Mouse (Mus musculus) liver, postnatal 0 days (tissue): ENCODE measurements at regions not wholly inside any gene's neighbourhood (a gene's known extent, or its start where the extent isn't known, plus 50 kb on each side); places are given as distances from the start of the nearest gene placed in this dataset.

ENCODE experiments used
- ATAC-seq: fragments of 200-750 bp; cut with Nextera tagmentation; 2 replicates; pipeline ENCODE4 v1.8.0; 2017; ENCODE audit warnings: mild to moderate bottlenecking, moderate library complexity
- DNase-seq: peaks from one replicate; pipeline ENCODE4 v3.0.0-alpha.2; 2016
- H3K27ac ChIP-seq: fragments of 300-500 bp; sonication (generic); 2 replicates; pipeline ENCODE4 v1.5.1; 2014; ENCODE audit warnings: antibody characterized with exemption, moderate library complexity, mild to moderate bottlenecking, low read depth
- H3K27me3 ChIP-seq: fragments of 300-500 bp; sonication (generic); 2 replicates; pipeline ENCODE4 v1.6.1; 2014; ENCODE audit warnings: low read length, control low read depth, mixed read lengths; ENCODE audit not compliant: insufficient read depth
- H3K36me3 ChIP-seq: fragments of 300-500 bp; sonication (generic); replicated peaks from 2 replicates; pipeline ENCODE4 v1.6.1; 2014; ENCODE audit warnings: mild to moderate bottlenecking, control low read depth, low read length, moderate library complexity, mixed read lengths; ENCODE audit not compliant: insufficient read depth
- H3K4me1 ChIP-seq: fragments of 300-500 bp; sonication (generic); 2 replicates; pipeline ENCODE4 v1.6.1; 2014; ENCODE audit warnings: antibody characterized with exemption, mild to moderate bottlenecking, control low read depth; ENCODE audit not compliant: insufficient read depth
- H3K4me2 ChIP-seq: fragments of 300-500 bp; sonication (generic); 2 replicates; pipeline ENCODE4 v1.6.1; 2014; ENCODE audit warnings: low read depth, mild to moderate bottlenecking, low read length, moderate library complexity, mixed read lengths
- H3K4me3 ChIP-seq: fragments of 300-500 bp; sonication (generic); 2 replicates; pipeline ENCODE4 v1.5.1; 2014; ENCODE audit warnings: low read depth, low read length
- H3K9ac ChIP-seq: fragments of 300-500 bp; sonication (generic); replicated peaks from 2 replicates; pipeline ENCODE4 v1.6.1; 2014; ENCODE audit warnings: mild to moderate bottlenecking, moderate library complexity
- H3K9me3 ChIP-seq: fragments of 300-500 bp; sonication (generic); 2 replicates; pipeline ENCODE4 v1.6.1; 2016; ENCODE audit warnings: mild to moderate bottlenecking, control low read depth, low read length, mixed read lengths
- CTCF ChIP-seq: sonication (generic); IDR thresholded peaks from 2 replicates; pipeline ENCODE4 v1.5.1; 2016; ENCODE audit warnings: antibody characterized with exemption, low read depth
- EP300 ChIP-seq: IDR thresholded peaks from 2 replicates; pipeline ENCODE4 v1.6.1; 2016; ENCODE audit warnings: antibody characterized with exemption, low read depth, mild to moderate bottlenecking
- WGBS: fragments of 180-500 bp; shearing (Covaris S2); extraction: QIAGEN DNeasy Blood & Tissue Kit; methylation state at CpG from one replicate; pipeline ENCODE4 v1.1.7; 2014; ENCODE audit not compliant: insufficient replicate concordance; 5-methylcytosine and 5-hydroxymethylcytosine counted together

- H3K4me1 ChIP-seq: no peaks in the 10 kb centered on the region
- no peaks in the 10 kb centered on the region for H3K36me3 ChIP-seq
- no peaks in the 10 kb centered on the region for H3K9me3 ChIP-seq
- no peak overlapping the region for H3K4me2 ChIP-seq
- DNase-seq: no peak
- H3K9ac ChIP-seq: no peak overlapping the region
- WGBS: 85% methylated on average over 2 of the region's 2 CpGs
- no peak overlapping the region for H3K4me3 ChIP-seq
- no peak overlapping the region for H3K27ac ChIP-seq
- TF ChIP-seq EP300: no peak
- no peak for TF ChIP-seq CTCF
- no peaks in the 10 kb centered on the region for H3K27me3 ChIP-seq
- ATAC-seq: no peak
Measured at GRCm38 (mm10) chr10:45813804-45814203, 236.2 kb downstream of the Hace1 start.

- H3K4me1 ChIP-seq: no peaks in the 10 kb centered on the region
- H3K4me3 ChIP-seq: no peak overlapping the region
- 65% methylated on average over 4 of the region's 4 CpGs for WGBS
- DNase-seq: no peak
- no peak for ATAC-seq
- no peak overlapping the region for H3K9ac ChIP-seq
- no peak overlapping the region for H3K4me2 ChIP-seq
- no peaks in the 10 kb centered on the region for H3K36me3 ChIP-seq
- H3K27me3 ChIP-seq: no peaks in the 10 kb centered on the region
- H3K27ac ChIP-seq: no peak overlapping the region
- no peaks in the 10 kb centered on the region for H3K9me3 ChIP-seq
- TF ChIP-seq EP300: no peak
- no peak for TF ChIP-seq CTCF
Measured at GRCm38 (mm10) chr10:45816679-45817078, 239.1 kb downstream of the Hace1 start.

GRCm38 (mm10) chr10:45820986-45821655, 243.5 kb downstream of the Hace1 start:
- Histone ChIP-seq H3K27me3 (no peaks in the 10 kb centered on the region), H3K27ac (no peak overlapping the region), H3K4me1 (no peaks in the 10 kb centered on the region), H3K36me3 (no peaks in the 10 kb centered on the region), H3K4me3 (no peak overlapping the region), H3K4me2 (0 out of 2 replicates have a peak overlapping the region, but pooled peaks have one; percentile 4), H3K9ac (no peak overlapping the region), H3K9me3 (no peaks in the 10 kb centered on the region)
- WGBS: 15% methylated on average over 8 of the region's 8 CpGs
- ATAC-seq: peak; percentile 69
- DNase-seq: no peak
- no peak for TF ChIP-seq CTCF
- no peak for TF ChIP-seq EP300

- WGBS: 49% methylated on average over 1 of the region's 1 CpGs
- Histone ChIP-seq H3K9ac (no peak overlapping the region), H3K4me2 (no peak overlapping the region), H3K27ac (no peak overlapping the region), H3K36me3 (no peaks in the 10 kb centered on the region), H3K4me3 (no peak overlapping the region), H3K27me3 (no peaks in the 10 kb centered on the region), H3K4me1 (no peaks in the 10 kb centered on the region), H3K9me3 (no peaks in the 10 kb centered on the region)
- ATAC-seq (no peak), DNase-seq (no peak)
- TF ChIP-seq EP300 (no peak), CTCF (no peak)
Measured at GRCm38 (mm10) chr10:45822251-45822650, 244.6 kb downstream of the Hace1 start.

- Histone ChIP-seq H3K27me3 (no peaks in the 10 kb centered on the region), H3K9ac (no peak overlapping the region), H3K9me3 (no peaks in the 10 kb centered on the region), H3K4me3 (no peak overlapping the region), H3K4me2 (no peak overlapping the region), H3K4me1 (no peaks in the 10 kb centered on the region), H3K36me3 (no peaks in the 10 kb centered on the region), H3K27ac (no peak overlapping the region)
- no peak for TF ChIP-seq EP300
- no peak for TF ChIP-seq CTCF
- 37% methylated on average over 2 of the region's 2 CpGs for WGBS
- ATAC-seq: no peak
- no peak for DNase-seq
Measured at GRCm38 (mm10) chr10:45823612-45824011, 246.0 kb downstream of the Hace1 start.

- TF ChIP-seq EP300: no peak
- TF ChIP-seq CTCF: no peak
- Histone ChIP-seq H3K36me3 (no peaks in the 10 kb centered on the region), H3K27me3 (no peaks in the 10 kb centered on the region), H3K27ac (no peak overlapping the region), H3K4me3 (no peak overlapping the region), H3K9me3 (no peaks in the 10 kb centered on the region), H3K4me2 (no peak overlapping the region), H3K4me1 (no peaks in the 10 kb centered on the region), H3K9ac (no peak overlapping the region)
- DNase-seq (no peak), ATAC-seq (no peak)
- WGBS: 56% methylated on average over 2 of the region's 2 CpGs
Measured at GRCm38 (mm10) chr10:45848654-45849053, 271.0 kb downstream of the Hace1 start.

GRCm38 (mm10) chr10:45849841-45850240, 272.2 kb downstream of the Hace1 start:
- WGBS: 79% methylated on average over 1 of the region's 1 CpGs
- Histone ChIP-seq H3K4me3 (no peak overlapping the region), H3K9ac (no peak overlapping the region), H3K9me3 (no peaks in the 10 kb centered on the region), H3K27me3 (no peaks in the 10 kb centered on the region), H3K4me2 (no peak overlapping the region), H3K27ac (no peak overlapping the region), H3K36me3 (no peaks in the 10 kb centered on the region), H3K4me1 (no peaks in the 10 kb centered on the region)
- ATAC-seq: no peak
- DNase-seq: no peak
- no peak for TF ChIP-seq EP300
- TF ChIP-seq CTCF: no peak
